Mouse (Mus musculus): ENCODE measurements around the gene Xxylt1. TPM values are rescaled to one million over a fixed set of nuclear protein-coding genes. Genes with fewer than 3 reads are reported as not detected.

Gene Xxylt1
- polyA plus RNA-seq, 1 experiment, result 16.8 TPM

GRCm38 (mm10) chr16:30922548-30922947 is 158.7 kb downstream of the Xxylt1 start:
- TF ChIP-seq POLR2A (IDR thresholded peaks at IDR 0.05; ENCODE audit: low read depth, low read length), result no peak
- no peak for TF ChIP-seq CTCF (conservative IDR thresholded peaks at IDR 0.05; ENCODE audit: insufficient read depth, insufficient read length, low read depth, low read length)
- Histone ChIP-seq H3K4me1 (ENCODE audit: control insufficient read depth, insufficient read depth, low read length) (no peaks in the 10 kb centered on the region), H3K4me3 (ENCODE audit: insufficient read depth, low read depth, low read length) (no peak overlapping the region), H3K27ac (ENCODE audit: insufficient read depth, low read depth, low read length) (no peak overlapping the region), H3K27me3 (replicated peaks; ENCODE audit: control insufficient read depth, insufficient read depth, low read length) (no peaks in the 10 kb centered on the region), H3K36me3 (ENCODE audit: control insufficient read depth, insufficient read depth, low read length) (no peaks in the 10 kb centered on the region)
- DNase-seq, result no peak
- 85% methylated on average over 1 of the region's 1 CpGs for WGBS

DNA sequence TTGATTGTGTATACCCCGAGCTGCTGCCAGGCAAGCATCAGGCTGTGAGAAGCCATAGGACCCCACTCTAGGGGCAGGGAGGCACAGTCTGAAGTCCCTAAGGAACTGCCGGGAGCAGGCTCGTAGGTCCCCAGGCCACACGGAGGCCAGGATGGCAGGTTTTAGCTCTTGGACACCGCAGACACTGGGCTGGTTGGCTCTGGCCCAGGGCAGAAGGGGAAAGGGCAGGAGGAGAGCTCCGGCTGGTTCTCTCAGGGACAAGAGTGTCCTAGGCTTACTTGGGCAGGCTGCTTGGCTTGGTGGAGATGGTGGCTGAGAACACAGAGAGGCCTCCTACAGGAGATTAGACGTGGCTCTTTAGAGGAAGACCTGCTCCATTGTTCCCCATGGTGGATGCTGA is 162.4 kb downstream of the Xxylt1 start:
- no peak for TF ChIP-seq POLR2A (IDR thresholded peaks at IDR 0.05; ENCODE audit: low read depth, low read length)
- TF ChIP-seq CTCF (conservative IDR thresholded peaks at IDR 0.05; ENCODE audit: insufficient read depth, insufficient read length, low read depth, low read length), result no peak
- peak; percentile 66 for DNase-seq
- 83% methylated on average over 7 of the region's 7 CpGs for WGBS
- H3K36me3 ChIP-seq (ENCODE audit: control insufficient read depth, insufficient read depth, low read length), result no peaks in the 10 kb centered on the region
- no peaks in the 10 kb centered on the region; the same call in 1 of the 2 replicates for H3K4me1 ChIP-seq (ENCODE audit: control insufficient read depth, insufficient read depth, low read length)
- H3K27me3 ChIP-seq (replicated peaks; ENCODE audit: control insufficient read depth, insufficient read depth, low read length), result no peaks in the 10 kb centered on the region
- H3K27ac ChIP-seq (ENCODE audit: insufficient read depth, low read depth, low read length), result no peak overlapping the region
- no peak overlapping the region for H3K4me3 ChIP-seq (ENCODE audit: insufficient read depth, low read depth, low read length)

- H3K4me3 ChIP-seq (ENCODE audit: insufficient read depth, low read depth, low read length), result no peak overlapping the region
- no peak for TF ChIP-seq POLR2A (IDR thresholded peaks at IDR 0.05; ENCODE audit: low read depth, low read length)
- TF ChIP-seq CTCF (conservative IDR thresholded peaks at IDR 0.05; ENCODE audit: insufficient read depth, insufficient read length, low read depth, low read length), result no peak
- 55% methylated on average over 3 of the region's 3 CpGs for WGBS
- no peaks in the 10 kb centered on the region; the same call in 1 of the 2 replicates for H3K4me1 ChIP-seq (ENCODE audit: control insufficient read depth, insufficient read depth, low read length)
- H3K27ac ChIP-seq (ENCODE audit: insufficient read depth, low read depth, low read length), result peak overlapping the region; percentile 64; the same call in 1 of the 2 replicates
- no peaks in the 10 kb centered on the region for H3K36me3 ChIP-seq (ENCODE audit: control insufficient read depth, insufficient read depth, low read length)
- no peaks in the 10 kb centered on the region for H3K27me3 ChIP-seq (replicated peaks; ENCODE audit: control insufficient read depth, insufficient read depth, low read length)
- DNase-seq, result peak; percentile 74
Measured at GRCm38 (mm10) chr16:30916931-30917330, 164.3 kb downstream of the Xxylt1 start.

DNA sequence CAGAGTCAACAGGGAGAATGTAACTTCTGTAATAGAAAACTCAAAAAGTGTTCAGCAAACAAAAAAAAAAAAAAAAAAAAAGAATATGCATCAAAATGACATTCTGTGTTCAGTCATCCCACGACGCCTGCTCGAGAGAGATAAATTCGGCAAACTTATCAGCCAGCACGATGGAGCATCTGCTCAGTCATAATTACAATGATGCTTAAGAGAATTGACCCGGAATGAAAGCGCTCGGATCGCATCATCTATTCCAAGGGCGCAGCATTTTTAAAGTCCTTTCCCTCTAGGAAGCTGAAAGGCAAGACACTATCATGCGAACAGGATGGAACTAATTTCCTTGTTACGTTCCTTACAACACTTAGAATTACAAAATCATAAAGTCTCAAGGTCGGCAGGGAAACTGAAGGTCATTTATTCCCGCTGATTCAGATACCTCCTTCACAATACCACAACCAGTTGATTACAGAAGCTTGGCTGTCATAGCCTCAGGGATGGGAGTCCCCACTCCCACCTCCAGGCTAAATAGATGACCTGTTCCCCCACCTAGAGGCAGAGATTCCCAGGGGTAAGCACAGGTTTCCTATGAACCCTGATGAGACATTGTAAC is 165.5 kb downstream of the Xxylt1 start:
- Histone ChIP-seq H3K36me3 (ENCODE audit: control insufficient read depth, insufficient read depth, low read length) (no peaks in the 10 kb centered on the region), H3K27me3 (replicated peaks; ENCODE audit: control insufficient read depth, insufficient read depth, low read length) (no peaks in the 10 kb centered on the region), H3K4me3 (ENCODE audit: insufficient read depth, low read depth, low read length) (no peak overlapping the region), H3K27ac (ENCODE audit: insufficient read depth, low read depth, low read length) (no peak overlapping the region), H3K4me1 (ENCODE audit: control insufficient read depth, insufficient read depth, low read length) (no peaks in the 10 kb centered on the region; the same call in 1 of the 2 replicates)
- TF ChIP-seq CTCF (conservative IDR thresholded peaks at IDR 0.05; ENCODE audit: insufficient read depth, insufficient read length, low read depth, low read length), result no peak
- TF ChIP-seq POLR2A (IDR thresholded peaks at IDR 0.05; ENCODE audit: low read depth, low read length), result no peak
- no peak for DNase-seq
- WGBS, result 91% methylated on average over 14 of the region's 14 CpGs

Other genes with a start within 250 kb of the Xxylt1 start
- 7.7 and 8.6 TPM in 2 replicates for gene Acap2, start 119.8 kb upstream of the Xxylt1 start, polyA plus RNA-seq (2012; rRNA removed)
- gene Ppp1r2, start 193.8 kb upstream of the Xxylt1 start, polyA plus RNA-seq (2012; rRNA removed), result 30.4 and 33.5 TPM in 2 replicates
- 1.4 and 2.5 TPM in 2 replicates for gene Apod, start 233.4 kb upstream of the Xxylt1 start, polyA plus RNA-seq (2012; rRNA removed)

All from kidney, adult 2 months (tissue).